8 mouse cellular contexts compared by ENCODE assay signal in the genomic region with DNA sequence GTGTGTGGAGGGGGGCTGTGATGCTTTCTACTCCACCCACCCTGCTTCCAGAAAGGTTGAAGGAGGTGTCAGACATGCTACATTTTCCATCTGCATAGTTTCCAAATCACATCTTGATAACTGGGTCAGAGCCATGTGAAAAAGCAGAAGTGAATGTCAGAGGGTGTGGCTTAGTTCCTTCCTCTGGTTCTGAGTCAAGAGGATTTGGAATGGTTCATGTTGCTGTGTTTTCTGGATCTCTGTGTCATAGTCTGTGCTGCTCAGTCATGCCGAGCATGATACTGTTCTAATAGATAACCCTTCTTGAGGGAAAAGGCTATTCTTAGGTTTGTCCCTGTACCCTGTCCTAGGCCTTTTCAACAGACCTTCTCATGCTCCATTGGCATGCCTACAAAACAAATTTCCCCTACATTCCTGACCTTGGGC. TPM values are rescaled to one million over a fixed set of nuclear protein-coding genes. Genes with fewer than 3 reads are reported as not detected.
DNase-seq lines count a peak whose midpoint lies in the region; ATAC-seq and TF ChIP-seq lines count a peak whose summit lies in the region.

No protein-coding gene starts in this region.

- H3K27me3 ChIP-seq in limb, embryonic 14.5 days (ENCODE audit: control insufficient read depth, insufficient read depth, low read length), result no peaks in the 10 kb centered on the region
- H3K27me3 ChIP-seq in limb, embryonic 10.5 days (ENCODE audit: low read depth, poor library complexity, severe bottlenecking), result no peaks in the 10 kb centered on the region
- H3K27me3 ChIP-seq in heart, embryonic 14.5 days (ENCODE audit: control insufficient read depth, insufficient read depth, low read length), result no peaks in the 10 kb centered on the region
- H3K27me3 ChIP-seq in megakaryocyte, embryonic 14.5 days (replicated peaks), result no peaks in the 10 kb centered on the region

- no peaks in the 10 kb centered on the region for H3K4me1 ChIP-seq in limb, embryonic 14.5 days (ENCODE audit: control insufficient read depth, insufficient read depth, low read length)
- 0 out of 2 replicates have a peak, but pooled peaks cover 3% of the 10 kb centered on the region for H3K4me1 ChIP-seq in limb, embryonic 10.5 days
- peaks cover 7 to 29% of the 10 kb centered on the region in 2 experiments for H3K4me1 ChIP-seq in heart, embryonic 14.5 days (ENCODE audit: control insufficient read depth in 2 of 2, insufficient read depth in 2 of 2, low read length in 2 of 2)
- H3K4me1 ChIP-seq in megakaryocyte, embryonic 14.5 days, result peaks cover 46% of the 10 kb centered on the region

- 78% methylated on average over 1 of the region's 1 CpGs for WGBS in limb, embryonic 14.5 days
- 91% methylated on average over 1 of the region's 1 CpGs for WGBS in limb, embryonic 10.5 days
- WGBS in heart, embryonic 14.5 days, result 0% methylated on average over 1 of the region's 1 CpGs

- peak; percentile 39 for DNase-seq in limb, embryonic 14.5 days (ENCODE audit: low spot score)
- DNase-seq in limb, embryonic 10.5 days (ENCODE audit: low spot score), result no peak
- DNase-seq in adrenal gland, postnatal 36 days, result peak; percentile 37 to 52
- no peak for DNase-seq in T-cell, adult 2 months (ENCODE audit: low spot score)
- no peak for DNase-seq in cerebellum, postnatal 14 days

- ATAC-seq in limb, embryonic 14.5 days (ENCODE audit: low FRiP score, low read depth), result no peak
- ATAC-seq in heart, embryonic 14.5 days (ENCODE audit: insufficient number of reproducible peaks, insufficient read depth, low FRiP score, low read depth), result peak; percentile 93
- no peak for ATAC-seq in erythroid progenitor cell, adult 5-6 weeks (replicated peaks; ENCODE audit: low FRiP score, poor library complexity, severe bottlenecking)

- H3K27ac ChIP-seq in limb, embryonic 14.5 days (replicated peaks; ENCODE audit: low read depth, low read length), result no peak overlapping the region
- no peak overlapping the region for H3K27ac ChIP-seq in limb, embryonic 10.5 days
- peak overlapping the region; percentile 90 to 93 for H3K27ac ChIP-seq in heart, embryonic 14.5 days (replicated peaks in 1 of 2; ENCODE audit: control insufficient read depth in 1 of 2, insufficient read depth in 1 of 2, low read depth in 2 of 2, low read length in 2 of 2)

- H3K4me2 ChIP-seq in limb, embryonic 14.5 days (replicated peaks; ENCODE audit: low read depth, low read length, severe bottlenecking), result no peak overlapping the region
- peak overlapping the region; percentile 34 for H3K4me2 ChIP-seq in heart, embryonic 14.5 days (ENCODE audit: low read length)

- no peak overlapping the region for H3K9ac ChIP-seq in limb, embryonic 14.5 days (ENCODE audit: low read depth, low read length, severe bottlenecking)
- no peak overlapping the region for H3K9ac ChIP-seq in heart, embryonic 14.5 days (ENCODE audit: low read length)

- H3K4me3 ChIP-seq in limb, embryonic 14.5 days (replicated peaks; ENCODE audit: low read length), result no peak overlapping the region
- no peak overlapping the region for H3K4me3 ChIP-seq in limb, embryonic 10.5 days
- H3K4me3 ChIP-seq in heart, embryonic 14.5 days (ENCODE audit: control insufficient read depth in 1 of 2, insufficient read depth in 1 of 2, low read depth in 1 of 2, low read length in 2 of 2), result no peak overlapping the region
- peak overlapping the region; percentile 75 for H3K4me3 ChIP-seq in megakaryocyte, embryonic 14.5 days (replicated peaks)

- TF ChIP-seq POLR2A in limb, embryonic 14.5 days (IDR thresholded peaks at IDR 0.05; ENCODE audit: borderline replicate concordance, extremely low read depth, insufficient read depth, insufficient read length), result no peak

- no peaks in the 10 kb centered on the region for H3K9me3 ChIP-seq in limb, embryonic 14.5 days (ENCODE audit: control insufficient read depth, low read length)
- H3K9me3 ChIP-seq in limb, embryonic 10.5 days (replicated peaks), result no peaks in the 10 kb centered on the region
- H3K9me3 ChIP-seq in heart, embryonic 14.5 days (ENCODE audit: control insufficient read depth, low read length), result no peaks in the 10 kb centered on the region
- H3K9me3 ChIP-seq in megakaryocyte, embryonic 14.5 days, result no peaks in the 10 kb centered on the region

- no peaks in the 10 kb centered on the region for H3K36me3 ChIP-seq in limb, embryonic 14.5 days (ENCODE audit: control insufficient read depth, insufficient read depth, low read length)
- no peaks in the 10 kb centered on the region for H3K36me3 ChIP-seq in limb, embryonic 10.5 days
- no peaks in the 10 kb centered on the region for H3K36me3 ChIP-seq in heart, embryonic 14.5 days (ENCODE audit: control insufficient read depth, insufficient read depth, low read length)
- H3K36me3 ChIP-seq in megakaryocyte, embryonic 14.5 days (replicated peaks; ENCODE audit: low read length), result no peaks in the 10 kb centered on the region

RNA-seq across cellular contexts. Expression of a gene that starts 50.4 kb away (rescaled TPM):
- polyA plus RNA-seq in limb, embryonic 14.5 days (2012; rRNA removed), result 3.5 and 3.8 TPM in 2 replicates
- 2.7 and 3.2 TPM in 2 replicates for polyA plus RNA-seq in limb, embryonic 14.5 days (2014; fragmentation: Nextera tagmentation; extraction: Ambion mirVana)
- polyA plus RNA-seq in limb, embryonic 10.5 days (2016; fragmentation: Nextera tagmentation; extraction: Ambion mirVana), result 1.4 and 1.6 TPM in 2 replicates
- 10 to 100 TPM; 18.8 to 39.9 TPM for total RNA-seq in adrenal gland, postnatal 36 days (2021)
- polyA plus RNA-seq in heart, embryonic 14.5 days (2014; fragmentation: Nextera tagmentation; extraction: Ambion mirVana), result 4.5 TPM in 2 replicates
- polyA plus RNA-seq in megakaryocyte, embryonic 14.5 days (2012; ENCODE audit: insufficient read depth, low replicate concordance), result 0.25 and 5.0 TPM in 2 replicates
- 2.2 and 2.5 TPM in 2 replicates for total RNA-seq in erythroid progenitor cell, adult 5-6 weeks (2015; ENCODE audit: low replicate concordance)
- 8.0 and 11.1 TPM in 2 replicates for total RNA-seq in erythroid progenitor cell, adult 5-6 weeks (2017; ENCODE audit: low replicate concordance)

Comparison
In these comparisons a context has a peak if more than half of its experiments do, and no peak if none do; other contexts are left out.
1. DNase-seq: peak in limb, embryonic 14.5 days (single experiment) and adrenal gland, postnatal 36 days (2 of 2); none in limb, embryonic 10.5 days (single experiment), T-cell, adult 2 months (single experiment) and cerebellum, postnatal 14 days (0 of 2).
2. H3K27ac ChIP-seq: peak in heart, embryonic 14.5 days (2 of 2); none in limb, embryonic 14.5 days (single experiment) and limb, embryonic 10.5 days (single experiment).